Mouse (Mus musculus): ENCODE results near the gene Decr2. TPM values are rescaled to one million over a fixed set of nuclear protein-coding genes. Genes with fewer than 3 reads are reported as not detected.

Decr2 gene
- polyA plus RNA-seq, 1 experiment from 2014 or later, result 15.7 TPM

GRCm38 (mm10) chr17:26057787-26058567 lies 32.2 kb downstream of the Decr2 start:
- ATAC-seq (ENCODE audit: low read depth) (no peak), DNase-seq (ENCODE audit: low spot score) (no peak)
- WGBS, result 66% methylated on average over 9 of the region's 9 CpGs
- Histone ChIP-seq H3K27ac (replicated peaks; ENCODE audit: low read depth, low read length) (no peak overlapping the region), H3K4me1 (ENCODE audit: control insufficient read depth, insufficient read depth, low read length) (no peaks in the 10 kb centered on the region), H3K36me3 (ENCODE audit: control insufficient read depth, insufficient read depth, low read length) (peaks cover 37% of the 10 kb centered on the region), H3K9me3 (ENCODE audit: control insufficient read depth, low read length) (no peaks in the 10 kb centered on the region), H3K9ac (ENCODE audit: low read depth, low read length) (no peak overlapping the region), H3K27me3 (replicated peaks; ENCODE audit: control insufficient read depth, insufficient read depth, low read length) (no peaks in the 10 kb centered on the region), H3K4me2 (ENCODE audit: low read depth, low read length) (no peak overlapping the region), H3K4me3 (ENCODE audit: low read depth, low read length) (no peak overlapping the region)

- no peaks in the 10 kb centered on the region for H3K27me3 ChIP-seq (replicated peaks; ENCODE audit: control insufficient read depth, insufficient read depth, low read length)
- ATAC-seq (ENCODE audit: low read depth) (no peak), DNase-seq (ENCODE audit: low spot score) (no peak)
- no peak overlapping the region for H3K4me3 ChIP-seq (ENCODE audit: low read depth, low read length)
- 92% methylated on average over 5 of the region's 8 CpGs for WGBS
- no peak overlapping the region for H3K9ac ChIP-seq (ENCODE audit: low read depth, low read length)
- H3K4me1 ChIP-seq (ENCODE audit: control insufficient read depth, insufficient read depth, low read length), result no peaks in the 10 kb centered on the region
- H3K27ac ChIP-seq (replicated peaks; ENCODE audit: low read depth, low read length), result no peak overlapping the region
- no peaks in the 10 kb centered on the region for H3K9me3 ChIP-seq (ENCODE audit: control insufficient read depth, low read length)
- H3K4me2 ChIP-seq (ENCODE audit: low read depth, low read length), result no peak overlapping the region
- H3K36me3 ChIP-seq (ENCODE audit: control insufficient read depth, insufficient read depth, low read length), result peaks cover 40% of the 10 kb centered on the region
Measured at GRCm38 (mm10) chr17:26057278-26057677, 32.9 kb downstream of the Decr2 start.

DNA sequence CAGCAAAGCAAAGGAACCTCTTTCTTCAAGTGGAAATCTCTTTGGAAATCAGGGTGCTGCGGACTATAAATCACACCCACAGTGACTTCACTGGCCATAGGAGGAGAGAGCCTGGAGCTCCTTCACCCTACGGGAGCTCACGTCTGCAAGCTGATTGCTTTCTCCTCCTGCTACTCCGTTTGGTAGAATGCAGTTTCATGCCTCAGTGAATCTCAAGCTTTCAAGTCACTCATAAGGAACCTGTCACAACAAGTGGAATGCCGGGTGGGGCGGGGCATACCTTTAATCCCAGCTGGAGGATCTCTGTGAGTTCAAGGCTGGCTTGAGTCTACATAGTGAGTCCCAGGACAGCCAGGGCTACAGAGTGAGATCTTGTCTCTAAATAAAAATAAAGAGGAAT lies 35.0 kb downstream of the Decr2 start:
- no peak overlapping the region for H3K4me2 ChIP-seq (ENCODE audit: low read depth, low read length)
- 64% methylated on average over 6 of the region's 6 CpGs for WGBS
- no peak overlapping the region for H3K27ac ChIP-seq (replicated peaks; ENCODE audit: low read depth, low read length)
- peaks cover 44% of the 10 kb centered on the region for H3K36me3 ChIP-seq (ENCODE audit: control insufficient read depth, insufficient read depth, low read length)
- no peaks in the 10 kb centered on the region for H3K27me3 ChIP-seq (replicated peaks; ENCODE audit: control insufficient read depth, insufficient read depth, low read length)
- DNase-seq (ENCODE audit: low spot score) (peak; percentile 26), ATAC-seq (ENCODE audit: low read depth) (no peak)
- no peaks in the 10 kb centered on the region for H3K9me3 ChIP-seq (ENCODE audit: control insufficient read depth, low read length)
- no peaks in the 10 kb centered on the region for H3K4me1 ChIP-seq (ENCODE audit: control insufficient read depth, insufficient read depth, low read length)
- no peak overlapping the region for H3K9ac ChIP-seq (ENCODE audit: low read depth, low read length)
- H3K4me3 ChIP-seq (ENCODE audit: low read depth, low read length), result no peak overlapping the region

- H3K27ac ChIP-seq (replicated peaks; ENCODE audit: low read depth, low read length), result no peak overlapping the region; the same call in 1 of the 2 replicates
- 51% methylated on average over 17 of the region's 17 CpGs for WGBS
- no peak overlapping the region for H3K9ac ChIP-seq (ENCODE audit: low read depth, low read length)
- H3K4me3 ChIP-seq (ENCODE audit: low read depth, low read length), result no peak overlapping the region
- no peak for ATAC-seq (ENCODE audit: low read depth)
- no peak overlapping the region for H3K4me2 ChIP-seq (ENCODE audit: low read depth, low read length)
- H3K36me3 ChIP-seq (ENCODE audit: control insufficient read depth, insufficient read depth, low read length), result peaks cover 40% of the 10 kb centered on the region
- H3K27me3 ChIP-seq (replicated peaks; ENCODE audit: control insufficient read depth, insufficient read depth, low read length), result no peaks in the 10 kb centered on the region
- H3K9me3 ChIP-seq (ENCODE audit: control insufficient read depth, low read length), result no peaks in the 10 kb centered on the region
- H3K4me1 ChIP-seq (ENCODE audit: control insufficient read depth, insufficient read depth, low read length), result no peaks in the 10 kb centered on the region
- DNase-seq (ENCODE audit: low spot score), result peak; percentile 30
Measured at GRCm38 (mm10) chr17:26054133-26054845, 35.8 kb downstream of the Decr2 start.

DNA sequence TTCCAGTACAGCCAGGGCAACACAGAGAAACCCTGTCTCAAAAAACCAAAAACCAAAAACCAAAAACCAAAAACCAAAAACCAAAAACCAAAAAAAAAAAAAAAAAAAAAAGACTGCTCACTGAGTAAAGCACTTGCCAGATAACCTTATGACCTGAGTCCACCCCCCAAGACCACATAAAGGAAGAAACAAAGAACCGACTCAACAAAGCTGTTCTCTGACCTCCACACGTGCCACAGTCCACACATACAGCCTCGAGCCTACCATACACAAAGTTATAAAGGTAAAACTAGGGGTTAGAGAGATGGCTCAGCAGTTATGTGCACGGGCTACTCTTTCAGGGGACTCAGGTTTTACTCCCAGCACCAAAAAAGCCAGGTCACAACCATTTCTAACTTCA lies 37.4 kb downstream of the Decr2 start:
- Histone ChIP-seq H3K36me3 (ENCODE audit: control insufficient read depth, insufficient read depth, low read length) (peaks cover 28% of the 10 kb centered on the region), H3K4me2 (ENCODE audit: low read depth, low read length) (no peak overlapping the region), H3K9ac (ENCODE audit: low read depth, low read length) (no peak overlapping the region), H3K4me1 (ENCODE audit: control insufficient read depth, insufficient read depth, low read length) (no peaks in the 10 kb centered on the region), H3K27ac (replicated peaks; ENCODE audit: low read depth, low read length) (no peak overlapping the region), H3K4me3 (ENCODE audit: low read depth, low read length) (no peak overlapping the region), H3K27me3 (replicated peaks; ENCODE audit: control insufficient read depth, insufficient read depth, low read length) (no peaks in the 10 kb centered on the region), H3K9me3 (ENCODE audit: control insufficient read depth, low read length) (no peaks in the 10 kb centered on the region)
- no peak for ATAC-seq (ENCODE audit: low read depth)
- 93% methylated on average over 4 of the region's 4 CpGs for WGBS
- DNase-seq (ENCODE audit: low spot score), result no peak

DNA sequence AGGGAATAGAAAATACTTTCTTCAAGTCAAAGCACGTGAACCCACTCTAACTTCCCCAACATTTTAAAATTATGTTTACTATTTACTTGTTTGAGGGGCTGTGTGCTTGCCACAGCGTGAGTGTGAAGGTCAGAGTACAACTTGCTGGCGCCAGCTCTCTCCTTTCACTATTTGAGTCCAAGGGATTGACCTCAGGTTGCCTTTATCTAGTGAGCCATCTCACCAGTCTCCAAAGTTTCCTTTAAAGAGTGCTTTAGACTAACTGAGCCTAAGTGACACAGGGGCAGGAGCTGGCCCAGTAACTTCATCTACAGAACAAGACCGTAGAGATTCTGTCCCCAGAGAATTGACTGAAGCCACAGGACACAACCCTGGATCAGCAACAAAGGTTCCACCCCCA lies 38.1 kb downstream of the Decr2 start:
- no peak overlapping the region for H3K9ac ChIP-seq (ENCODE audit: low read depth, low read length)
- peaks cover 25% of the 10 kb centered on the region for H3K36me3 ChIP-seq (ENCODE audit: control insufficient read depth, insufficient read depth, low read length)
- no peak overlapping the region for H3K4me2 ChIP-seq (ENCODE audit: low read depth, low read length)
- no peaks in the 10 kb centered on the region for H3K27me3 ChIP-seq (replicated peaks; ENCODE audit: control insufficient read depth, insufficient read depth, low read length)
- DNase-seq (ENCODE audit: low spot score) (no peak), ATAC-seq (ENCODE audit: low read depth) (no peak)
- 93% methylated on average over 4 of the region's 4 CpGs for WGBS
- no peak overlapping the region for H3K4me3 ChIP-seq (ENCODE audit: low read depth, low read length)
- H3K27ac ChIP-seq (replicated peaks; ENCODE audit: low read depth, low read length), result no peak overlapping the region
- H3K4me1 ChIP-seq (ENCODE audit: control insufficient read depth, insufficient read depth, low read length), result no peaks in the 10 kb centered on the region
- no peaks in the 10 kb centered on the region for H3K9me3 ChIP-seq (ENCODE audit: control insufficient read depth, low read length)

- no peak for DNase-seq (ENCODE audit: low spot score)
- Histone ChIP-seq H3K9ac (ENCODE audit: low read depth, low read length) (no peak overlapping the region), H3K4me1 (ENCODE audit: control insufficient read depth, insufficient read depth, low read length) (0 out of 2 replicates have a peak, but pooled peaks cover 3% of the 10 kb centered on the region), H3K36me3 (ENCODE audit: control insufficient read depth, insufficient read depth, low read length) (0 out of 2 replicates have a peak, but pooled peaks cover 8% of the 10 kb centered on the region), H3K9me3 (ENCODE audit: control insufficient read depth, low read length) (no peaks in the 10 kb centered on the region), H3K27ac (replicated peaks; ENCODE audit: low read depth, low read length) (no peak overlapping the region), H3K4me3 (ENCODE audit: low read depth, low read length) (no peak overlapping the region), H3K27me3 (replicated peaks; ENCODE audit: control insufficient read depth, insufficient read depth, low read length) (no peaks in the 10 kb centered on the region), H3K4me2 (ENCODE audit: low read depth, low read length) (no peak overlapping the region)
- WGBS, result 79% methylated on average over 8 of the region's 8 CpGs
- ATAC-seq (ENCODE audit: low read depth), result no peak
Measured at GRCm38 (mm10) chr17:26048118-26048517, 42.0 kb downstream of the Decr2 start.

DNA sequence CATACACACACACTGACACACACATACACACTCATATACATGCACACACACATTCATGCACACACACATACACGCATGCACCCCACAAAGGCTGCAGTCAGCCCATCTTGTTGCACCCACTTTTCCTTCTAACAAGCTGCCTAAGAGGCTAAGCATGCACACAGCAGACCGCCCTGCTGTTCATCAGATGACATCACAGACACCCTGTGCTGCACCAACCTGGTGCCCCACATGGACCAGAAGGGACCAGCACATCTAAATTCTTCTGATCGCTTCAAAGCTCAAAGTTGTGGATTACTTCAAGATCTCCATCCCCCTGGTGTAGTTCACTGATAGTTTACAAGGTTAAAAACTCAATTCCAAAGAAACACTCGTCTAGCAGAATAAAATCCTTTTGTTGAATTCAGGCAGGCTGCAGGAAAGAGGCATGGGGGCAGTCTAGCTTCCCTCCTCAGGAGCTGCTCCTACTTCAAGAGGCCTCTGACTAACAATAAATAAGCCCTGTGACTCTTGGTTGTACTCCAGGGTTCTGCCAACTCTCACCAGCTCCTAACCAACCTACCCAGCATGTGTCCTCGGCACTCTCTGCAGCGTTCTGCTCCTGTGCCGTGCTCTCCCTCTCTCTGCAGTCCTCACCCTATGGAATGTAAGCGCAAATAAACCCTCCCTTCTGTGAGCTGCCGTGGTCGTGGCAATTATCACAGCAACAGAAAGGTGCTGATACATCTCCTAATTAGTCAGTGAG lies 43.7 kb downstream of the Decr2 start:
- Histone ChIP-seq H3K9me3 (ENCODE audit: control insufficient read depth, low read length) (no peaks in the 10 kb centered on the region), H3K27ac (replicated peaks; ENCODE audit: low read depth, low read length) (no peak overlapping the region; the same call in 1 of the 2 replicates), H3K27me3 (replicated peaks; ENCODE audit: control insufficient read depth, insufficient read depth, low read length) (no peaks in the 10 kb centered on the region), H3K4me2 (ENCODE audit: low read depth, low read length) (no peak overlapping the region), H3K9ac (ENCODE audit: low read depth, low read length) (no peak overlapping the region), H3K4me3 (ENCODE audit: low read depth, low read length) (no peak overlapping the region), H3K36me3 (ENCODE audit: control insufficient read depth, insufficient read depth, low read length) (no peaks in the 10 kb centered on the region), H3K4me1 (ENCODE audit: control insufficient read depth, insufficient read depth, low read length) (0 out of 2 replicates have a peak, but pooled peaks cover 3% of the 10 kb centered on the region)
- WGBS, result 58% methylated on average over 10 of the region's 10 CpGs
- no peak for ATAC-seq (ENCODE audit: low read depth)
- DNase-seq (ENCODE audit: low spot score), result no peak

Data from embryonic facial prominence, embryonic 14.5 days (tissue).